Mouse (Mus musculus) embryonic facial prominence, embryonic 15.5 days (tissue): Measurements from ENCODE around the gene Dbx1. TPM values are rescaled to one million over a fixed set of nuclear protein-coding genes. Genes with fewer than 3 reads are reported as not detected.
A peak's percentile ranks its signal among the peaks of the same experiment; 100 is the strongest.

Source experiments
- ATAC-seq: fragments of 200-750 bp; cut with Nextera tagmentation; 2 replicates; pipeline ENCODE4 v1.8.0; 2017; ENCODE audit warnings: low read depth, moderate TSS enrichment; ENCODE audit not compliant: insufficient number of reproducible peaks, low FRiP score, low TSS enrichment
- H3K27ac ChIP-seq: fragments of 300-500 bp; sonication (generic); replicated peaks from 2 replicates; pipeline ENCODE4 v1.5.1; 2015; ENCODE audit warnings: mild to moderate bottlenecking, inconsistent platforms
- H3K27me3 ChIP-seq: fragments of 300-500 bp; sonication (generic); 2 replicates; pipeline ENCODE4 v1.6.1; 2015; ENCODE audit warnings: inconsistent platforms
- H3K36me3 ChIP-seq: fragments of 300-500 bp; sonication (generic); 2 replicates; pipeline ENCODE4 v1.6.1; 2015; ENCODE audit warnings: mild to moderate bottlenecking, inconsistent platforms
- H3K4me1 ChIP-seq: fragments of 300-500 bp; sonication (generic); 2 replicates; pipeline ENCODE4 v1.6.1; 2015; ENCODE audit warnings: inconsistent platforms
- H3K4me2 ChIP-seq: fragments of 300-500 bp; sonication (generic); replicated peaks from 2 replicates; pipeline ENCODE4 v1.6.1; 2015; ENCODE audit warnings: mild to moderate bottlenecking, inconsistent platforms
- H3K4me3 ChIP-seq: fragments of 300-500 bp; sonication (generic); replicated peaks from 2 replicates; pipeline ENCODE4 v1.5.1; 2015; ENCODE audit warnings: mild to moderate bottlenecking, inconsistent platforms
- H3K9ac ChIP-seq: fragments of 300-500 bp; sonication (generic); 2 replicates; pipeline ENCODE4 v1.6.1; 2015; ENCODE audit warnings: inconsistent platforms
- H3K9me3 ChIP-seq: fragments of 300-500 bp; sonication (generic); replicated peaks from 2 replicates; pipeline ENCODE4 v1.6.1; 2016; ENCODE audit warnings: inconsistent platforms
- WGBS: fragments of 180-500 bp; shearing (Covaris S2); methylation state at CpG from one replicate; pipeline ENCODE4 v1.1.7; 2015; 5-methylcytosine and 5-hydroxymethylcytosine counted together
- polyA plus RNA-seq: library from polyadenylated mRNA; unstranded; fragments of >200 nt; fragmentation: Nextera tagmentation; extraction: Ambion mirVana; gene quantifications from 2 replicates; pipeline ENCODE4 v1.2.1, GENCODE M21; 2015

Gene Dbx1
- polyA plus RNA-seq, 1 experiment from 2014 or later: 1.7 TPM

DNA sequence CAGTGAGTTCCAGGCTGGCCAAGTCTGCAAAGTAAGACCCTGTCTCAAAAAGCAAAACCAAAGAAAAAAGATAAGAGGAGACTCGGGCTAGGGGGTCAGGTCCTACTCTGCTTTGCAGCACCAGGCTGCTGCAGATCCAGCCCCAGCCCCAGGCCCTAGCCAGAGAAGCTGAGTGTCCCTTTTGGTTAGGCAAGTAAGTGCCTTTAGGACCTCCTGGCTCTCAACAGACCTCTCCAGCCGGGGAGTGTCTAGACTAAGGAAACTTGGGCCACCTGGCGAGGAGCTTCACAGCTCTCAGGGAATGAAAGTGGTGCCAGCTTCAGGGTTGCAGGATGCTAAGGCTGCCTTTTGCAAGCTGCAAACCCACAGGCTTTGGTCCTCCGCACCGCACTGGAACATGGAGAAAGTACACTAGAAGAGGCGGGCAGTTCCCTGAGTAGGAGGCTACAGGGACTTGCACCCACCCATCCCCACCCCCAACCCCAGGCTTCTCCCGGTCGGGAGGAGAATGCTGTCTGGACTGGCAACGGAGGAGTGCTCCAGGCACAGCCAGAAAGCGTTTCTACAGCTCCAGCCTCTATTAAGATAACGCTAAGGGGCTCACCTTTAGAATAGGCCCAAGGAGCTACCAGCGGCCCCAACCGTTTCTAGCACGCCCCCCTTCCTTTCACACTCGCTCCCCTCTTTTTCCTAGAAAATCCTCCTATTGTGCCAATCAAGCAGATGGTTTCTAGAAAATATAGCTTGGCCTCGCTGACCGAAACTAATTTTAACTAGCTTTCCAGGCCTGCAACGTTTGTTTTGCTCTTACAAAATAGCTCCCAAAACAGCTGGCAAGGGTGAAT is 3.4 kb upstream of the Dbx1 start:
- Histone ChIP-seq H3K36me3 (no peaks in the 10 kb centered on the region), H3K9me3 (no peaks in the 10 kb centered on the region), H3K4me3 (no peak overlapping the region), H3K27ac (no peak overlapping the region), H3K9ac (no peak overlapping the region), H3K4me2 (no peak overlapping the region), H3K27me3 (peaks cover 68% of the 10 kb centered on the region), H3K4me1 (peaks cover 27% of the 10 kb centered on the region)
- ATAC-seq: no peak
- 13% methylated on average over 18 of the region's 18 CpGs for WGBS

DNA sequence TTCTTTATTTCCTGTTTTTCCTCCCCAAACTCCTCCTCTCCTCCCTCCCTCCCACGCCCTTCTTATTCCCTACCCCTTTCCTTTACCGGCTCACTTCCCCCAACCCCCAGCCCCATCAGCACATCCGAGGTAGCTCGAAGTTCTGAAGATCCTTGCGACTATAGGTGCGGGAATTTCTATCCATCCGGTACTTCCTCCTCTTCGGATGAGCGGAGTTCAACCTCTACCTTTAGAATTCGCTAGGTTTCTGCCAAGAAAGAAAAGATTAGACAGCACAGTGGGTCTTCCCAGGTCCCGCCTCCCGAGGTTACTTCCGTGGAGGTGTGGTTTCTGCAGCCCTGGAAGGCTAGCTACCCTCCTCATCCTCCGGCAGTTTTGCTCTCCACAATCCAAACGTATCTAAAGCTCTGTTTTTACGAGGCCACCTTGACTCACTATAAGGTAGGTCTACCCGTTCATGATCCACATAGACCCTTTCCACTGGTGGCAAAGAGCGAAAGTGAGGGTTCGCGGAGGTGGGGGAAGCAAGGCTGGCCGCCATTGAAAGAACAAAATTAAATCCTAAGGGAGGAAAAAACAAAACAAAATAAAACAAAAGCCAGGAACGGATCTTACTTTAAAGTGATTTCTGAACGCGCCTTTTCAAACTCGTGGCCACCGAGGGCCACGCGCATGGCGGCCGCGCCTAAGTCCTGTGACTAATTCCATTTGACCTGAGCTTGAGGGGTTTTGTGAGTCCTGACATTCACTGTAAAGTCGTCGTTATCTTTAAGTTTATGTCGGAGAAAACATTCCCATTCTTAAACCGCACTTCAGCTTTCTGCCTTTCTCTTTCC is 2.5 kb upstream of the Dbx1 start:
- Histone ChIP-seq H3K36me3 (no peaks in the 10 kb centered on the region), H3K9me3 (no peaks in the 10 kb centered on the region), H3K27ac (no peak overlapping the region), H3K4me2 (peak overlapping the region; percentile 17; the same call in 1 of the 2 replicates), H3K9ac (no peak overlapping the region), H3K4me3 (peak overlapping the region; percentile 15), H3K27me3 (peaks cover 78% of the 10 kb centered on the region), H3K4me1 (peaks cover 36% of the 10 kb centered on the region)
- WGBS: 2% methylated on average over 35 of the region's 35 CpGs
- ATAC-seq: no peak

DNA sequence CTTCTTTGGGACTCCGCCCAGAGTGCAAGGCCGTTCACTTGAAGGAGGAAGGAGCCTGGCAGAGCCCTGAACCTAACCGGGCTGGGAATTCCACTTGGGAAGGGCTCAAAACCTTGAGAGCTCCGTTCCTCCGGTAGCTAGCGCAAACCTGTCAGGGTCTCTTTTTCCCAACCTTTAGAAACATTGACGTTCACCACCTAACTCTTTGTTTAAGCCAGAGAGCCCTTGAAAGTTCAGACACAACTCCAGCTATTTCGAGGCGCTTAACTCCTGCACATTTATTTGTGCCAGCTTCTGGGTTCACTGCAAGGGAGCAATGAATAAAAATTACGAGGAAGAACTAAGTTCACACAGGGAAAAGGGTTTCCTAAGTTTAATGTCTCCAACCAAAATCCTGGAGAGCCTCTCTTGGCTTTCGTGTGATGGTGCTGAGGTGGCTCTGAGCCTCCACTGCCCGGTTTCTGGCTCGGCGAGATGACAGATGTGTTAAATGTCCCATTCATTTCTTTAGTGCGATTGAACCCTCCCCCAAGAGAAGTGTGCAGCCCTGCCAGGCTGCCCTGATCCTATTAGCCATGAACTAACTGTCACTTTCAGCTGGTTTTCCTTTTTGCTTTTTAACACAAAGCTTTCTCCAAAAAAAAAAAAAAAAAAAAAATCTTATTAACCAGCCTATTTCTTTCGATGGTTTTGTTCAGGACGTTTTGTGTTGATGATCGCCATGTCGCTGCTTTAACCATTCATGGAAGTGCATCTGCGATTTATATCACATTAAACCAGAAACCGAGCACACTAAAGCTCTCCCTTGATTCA is 1.4 kb upstream of the Dbx1 start:
- no peak for ATAC-seq
- H3K27me3 ChIP-seq: peaks cover 85% of the 10 kb centered on the region
- H3K9me3 ChIP-seq: no peaks in the 10 kb centered on the region
- H3K9ac ChIP-seq: no peak overlapping the region
- H3K4me3 ChIP-seq: no peak overlapping the region
- H3K27ac ChIP-seq: no peak overlapping the region
- WGBS: 1% methylated on average over 21 of the region's 21 CpGs
- H3K4me2 ChIP-seq: no peak overlapping the region
- no peaks in the 10 kb centered on the region for H3K36me3 ChIP-seq
- H3K4me1 ChIP-seq: peaks cover 47% of the 10 kb centered on the region

DNA sequence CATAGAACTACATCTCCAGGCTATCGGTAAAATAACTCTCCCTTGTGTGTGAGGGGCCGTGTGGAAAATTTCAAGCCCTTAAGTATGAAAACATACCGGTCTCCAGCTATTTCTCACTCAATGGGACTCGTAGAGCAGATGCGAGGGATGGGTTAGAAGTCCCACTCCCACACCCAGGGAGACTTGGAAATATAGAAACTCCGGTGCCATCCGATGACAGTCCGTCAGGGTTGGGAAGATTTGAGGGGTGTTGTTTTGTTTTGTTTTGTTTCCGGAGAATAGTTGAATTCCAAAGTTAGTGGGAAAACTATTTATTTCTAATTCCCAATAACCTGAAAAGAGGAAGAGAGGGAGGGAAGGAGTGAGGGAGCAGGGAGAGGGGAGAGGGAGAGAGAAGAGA is 632 bp upstream of the Dbx1 start:
- Histone ChIP-seq H3K36me3 (no peaks in the 10 kb centered on the region), H3K27ac (no peak overlapping the region), H3K27me3 (peaks cover 90% of the 10 kb centered on the region), H3K9me3 (no peaks in the 10 kb centered on the region), H3K9ac (no peak overlapping the region), H3K4me3 (no peak overlapping the region), H3K4me2 (no peak overlapping the region), H3K4me1 (peaks cover 47% of the 10 kb centered on the region)
- WGBS: 2% methylated on average over 9 of the region's 9 CpGs
- ATAC-seq: no peak

- no peak for ATAC-seq
- H3K27ac ChIP-seq: no peak overlapping the region
- H3K4me1 ChIP-seq: peaks cover 47% of the 10 kb centered on the region
- H3K27me3 ChIP-seq: peaks cover 93% of the 10 kb centered on the region
- no peaks in the 10 kb centered on the region for H3K36me3 ChIP-seq
- WGBS: 4% methylated on average over 22 of the region's 22 CpGs
- no peaks in the 10 kb centered on the region for H3K9me3 ChIP-seq
- no peak overlapping the region for H3K4me2 ChIP-seq
- H3K9ac ChIP-seq: no peak overlapping the region
- 0 out of 2 replicates have a peak overlapping the region, but pooled peaks have one; percentile 8 for H3K4me3 ChIP-seq
Measured at GRCm38 (mm10) chr7:49635971-49636370, 678 bp downstream of the Dbx1 start.

DNA sequence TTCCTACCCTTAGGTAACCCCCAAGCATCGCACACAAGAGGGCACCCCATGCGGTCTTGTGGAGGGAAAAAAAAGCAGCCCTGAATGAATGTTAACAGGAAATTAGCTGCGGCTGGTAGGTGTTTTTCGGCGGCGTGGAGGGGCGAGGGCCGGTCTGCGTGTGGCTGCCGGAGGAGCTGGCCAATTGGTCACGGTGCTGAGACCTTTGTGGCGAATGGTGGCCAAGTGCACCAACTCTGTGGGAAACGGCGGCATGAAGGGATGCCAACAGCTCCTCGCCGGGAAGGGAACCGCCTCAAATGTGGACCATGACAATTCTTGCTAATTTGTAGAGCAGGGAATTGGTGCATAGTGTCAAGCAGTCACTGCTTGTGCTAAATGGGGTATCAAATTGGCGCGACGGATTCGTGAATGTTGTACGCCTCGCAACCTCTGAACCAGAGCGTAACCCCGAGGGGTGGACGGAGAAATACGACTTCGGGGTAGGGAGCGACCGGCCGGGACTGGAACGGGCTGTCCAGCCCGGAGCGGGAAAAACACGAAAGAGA is 1.5 kb downstream of the Dbx1 start:
- Histone ChIP-seq H3K9me3 (no peaks in the 10 kb centered on the region), H3K4me2 (no peak overlapping the region), H3K9ac (no peak overlapping the region), H3K27ac (no peak overlapping the region), H3K36me3 (no peaks in the 10 kb centered on the region), H3K4me3 (0 out of 2 replicates have a peak overlapping the region, but pooled peaks have one; percentile 8), H3K27me3 (peaks cover 94% of the 10 kb centered on the region), H3K4me1 (peaks cover 44% of the 10 kb centered on the region)
- under 1% methylated on average over 35 of the region's 35 CpGs for WGBS
- ATAC-seq: peak; percentile 53; the same call in 1 of the 2 replicates

- Histone ChIP-seq H3K27ac (no peak overlapping the region), H3K4me1 (peaks cover 41% of the 10 kb centered on the region), H3K36me3 (no peaks in the 10 kb centered on the region), H3K27me3 (peaks cover 91% of the 10 kb centered on the region), H3K4me3 (peak overlapping the region; percentile 33), H3K4me2 (peak overlapping the region; percentile 53), H3K9me3 (no peaks in the 10 kb centered on the region), H3K9ac (no peak overlapping the region)
- no peak for ATAC-seq
- WGBS: under 1% methylated on average over 26 of the region's 26 CpGs
Measured at GRCm38 (mm10) chr7:49634291-49635073, 2.2 kb downstream of the Dbx1 start.

DNA sequence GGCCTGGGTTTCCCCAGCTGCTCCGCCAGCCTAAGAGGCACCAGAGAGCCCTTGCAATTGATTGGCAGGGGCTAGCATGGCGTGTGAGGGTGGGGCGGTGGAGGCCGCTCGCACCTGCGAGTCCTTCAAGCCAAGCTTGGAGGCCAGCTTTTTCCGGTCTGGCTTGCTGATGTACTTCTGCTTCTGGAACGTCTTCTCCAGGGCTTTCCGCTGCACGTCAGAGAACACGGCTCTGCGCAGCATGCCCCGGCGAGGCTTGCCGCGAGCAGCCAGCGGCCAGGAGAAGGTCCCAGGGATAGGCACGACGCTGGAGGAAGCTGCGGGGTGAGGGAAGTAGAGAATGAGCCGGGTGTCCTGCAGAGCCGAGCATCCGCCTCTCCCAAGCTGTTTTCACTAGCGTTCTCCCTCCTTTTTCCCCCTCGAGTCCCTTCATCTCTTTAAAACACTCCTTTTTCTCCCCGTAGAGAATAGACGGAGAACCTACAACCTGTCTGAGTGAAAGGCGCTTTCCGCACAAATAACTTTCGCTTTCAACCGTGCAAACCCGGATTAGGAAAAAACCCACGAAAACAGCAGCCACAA is 3.2 kb downstream of the Dbx1 start:
- Histone ChIP-seq H3K9ac (no peak overlapping the region), H3K27ac (no peak overlapping the region), H3K36me3 (no peaks in the 10 kb centered on the region), H3K27me3 (peaks cover 85% of the 10 kb centered on the region), H3K4me1 (peaks cover 34% of the 10 kb centered on the region), H3K9me3 (no peaks in the 10 kb centered on the region), H3K4me3 (peak overlapping the region; percentile 33), H3K4me2 (peak overlapping the region; percentile 53)
- under 1% methylated on average over 33 of the region's 33 CpGs for WGBS
- ATAC-seq: no peak

DNA sequence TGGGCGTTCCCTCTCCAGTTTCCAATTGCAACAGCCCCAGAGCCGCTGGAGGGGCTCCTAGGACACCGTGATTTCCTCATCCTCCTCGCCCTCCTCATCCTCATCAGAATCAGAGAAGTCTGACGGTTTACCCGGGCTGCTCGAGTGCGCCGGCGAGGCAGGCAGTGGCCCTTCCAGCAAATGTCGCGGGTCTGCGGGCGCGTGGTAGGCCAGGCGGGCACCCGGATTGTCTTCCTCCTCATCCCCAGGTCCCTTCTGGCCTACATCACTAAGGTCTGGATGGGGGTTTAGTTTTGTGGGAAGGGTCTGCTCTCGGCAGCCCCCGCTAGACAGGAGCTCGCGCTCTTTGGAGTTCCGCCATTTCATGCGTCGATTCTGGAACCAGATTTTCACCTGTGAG is 4.3 kb downstream of the Dbx1 start:
- Histone ChIP-seq H3K36me3 (no peaks in the 10 kb centered on the region), H3K4me3 (no peak overlapping the region), H3K9me3 (no peaks in the 10 kb centered on the region), H3K9ac (no peak overlapping the region), H3K27me3 (peaks cover 88% of the 10 kb centered on the region), H3K4me1 (peaks cover 30% of the 10 kb centered on the region), H3K27ac (no peak overlapping the region), H3K4me2 (no peak overlapping the region)
- 7% methylated on average over 24 of the region's 24 CpGs for WGBS
- no peak for ATAC-seq

DNA sequence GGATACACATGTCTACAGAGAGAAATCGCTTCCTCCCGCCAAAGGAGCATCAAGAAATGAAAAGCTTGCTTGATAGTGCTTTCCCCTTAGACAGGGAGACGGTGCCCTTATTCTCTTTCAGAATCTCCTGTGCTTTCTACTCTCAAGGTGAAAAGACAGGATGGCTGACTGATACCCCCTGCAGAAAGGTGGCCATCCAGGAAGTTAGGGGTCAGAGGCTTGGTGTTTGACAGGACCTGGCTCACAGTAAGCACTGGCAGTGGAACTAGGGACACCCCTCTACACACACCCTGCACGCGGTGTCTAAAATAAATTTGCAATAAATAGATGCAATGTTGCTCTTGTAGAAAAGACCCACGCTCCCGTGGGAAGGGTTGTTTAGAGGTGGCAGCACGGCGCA is 4.8 kb downstream of the Dbx1 start:
- no peaks in the 10 kb centered on the region for H3K9me3 ChIP-seq
- no peak overlapping the region for H3K4me3 ChIP-seq
- H3K36me3 ChIP-seq: no peaks in the 10 kb centered on the region
- H3K27me3 ChIP-seq: peaks cover 88% of the 10 kb centered on the region
- 20% methylated on average over 9 of the region's 9 CpGs for WGBS
- no peak overlapping the region for H3K9ac ChIP-seq
- H3K27ac ChIP-seq: no peak overlapping the region
- H3K4me2 ChIP-seq: no peak overlapping the region
- no peak for ATAC-seq
- peaks cover 30% of the 10 kb centered on the region for H3K4me1 ChIP-seq
